Comparison of ENCODE assay signal across 13 mouse cellular contexts in genomic region chr1:159594099-159595058, GRCm38 (mm10).
DNase-seq lines count a peak whose midpoint lies in the region; ATAC-seq and TF ChIP-seq lines count a peak whose summit lies in the region.
"Had no signal": no experiment of that assay in that cellular context is flagged by ENCODE, and none has a peak within 500 bp of the region (broad histone marks: within the 10 kb centered on the region; RNA-seq: fewer than 3 reads in every experiment).

No protein-coding gene starts in this region.

- TF ChIP-seq POLR2A in brain, embryonic 14.5 days (IDR thresholded peaks at IDR 0.05; ENCODE audit: borderline replicate concordance, extremely low read depth, insufficient read depth, insufficient read length, poor library complexity, severe bottlenecking): no peak

- no peaks in the 10 kb centered on the region for H3K9me3 ChIP-seq in forebrain, embryonic 12.5 days
- H3K9me3 ChIP-seq in midbrain, embryonic 14.5 days (ENCODE audit: control insufficient read depth, low read length): no peaks in the 10 kb centered on the region
- H3K9me3 ChIP-seq: embryonic facial prominence, embryonic 10.5 days; G1E; limb, embryonic 13.5 days had no signal

- 49% methylated on average over 14 of the region's 14 CpGs for WGBS in forebrain, embryonic 12.5 days
- 61% methylated on average over 14 of the region's 14 CpGs for WGBS in midbrain, embryonic 14.5 days

- ATAC-seq in frontal cortex, adult (ENCODE audit: low TSS enrichment): 0 out of 2 replicates have a peak, but pooled peaks have one; percentile 24
- ATAC-seq in forebrain, embryonic 12.5 days (ENCODE audit: low FRiP score): peak; percentile 93
- peak; percentile 73 for ATAC-seq in midbrain, embryonic 14.5 days (ENCODE audit: low FRiP score, low TSS enrichment)

- H3K27me3 ChIP-seq in forebrain, embryonic 12.5 days: no peaks in the 10 kb centered on the region
- H3K27me3 ChIP-seq in midbrain, embryonic 14.5 days (ENCODE audit: control insufficient read depth, insufficient read depth, low read length): no peaks in the 10 kb centered on the region
- H3K27me3 ChIP-seq: limb, embryonic 13.5 days had no signal

- DNase-seq in frontal cortex, postnatal 36 days (ENCODE audit: low spot score in 2 of 2): no peak
- DNase-seq in brain, embryonic 14.5 days (ENCODE audit: low read depth): peak; percentile 97
- DNase-seq in midbrain, embryonic 14.5 days: peak; percentile 78
- no peak for DNase-seq in spleen, postnatal 10 days (ENCODE audit: low spot score in 2 of 2)
- DNase-seq in gastrocnemius, postnatal 14 days: no peak
- DNase-seq in gastrocnemius, postnatal 36 days: no peak
- DNase-seq: heart, adult 18-20 months; lung, embryonic 14.5 days had no signal

- TF ChIP-seq CTCF in brain, embryonic 14.5 days (IDR thresholded peaks at IDR 0.05; ENCODE audit: borderline replicate concordance, extremely low read depth, insufficient read depth, insufficient read length): no peak

- H3K36me3 ChIP-seq in forebrain, embryonic 12.5 days (replicated peaks): no peaks in the 10 kb centered on the region
- no peaks in the 10 kb centered on the region for H3K36me3 ChIP-seq in midbrain, embryonic 14.5 days (ENCODE audit: control insufficient read depth, insufficient read depth, low read length)
- H3K36me3 ChIP-seq: embryonic facial prominence, embryonic 10.5 days; G1E; limb, embryonic 13.5 days had no signal

- intact Hi-C loops in gastrocnemius, postnatal 14 days (cut with DNase I; ENCODE audit: low total_unique reads): no loop called here
- intact Hi-C loops in gastrocnemius, postnatal 36 days (cut with DNase I): no loop called here

- H3K4me2 ChIP-seq in forebrain, embryonic 12.5 days: no peak overlapping the region
- H3K4me2 ChIP-seq in midbrain, embryonic 14.5 days (ENCODE audit: low read length): no peak overlapping the region
- H3K4me2 ChIP-seq: limb, embryonic 13.5 days; lung, embryonic 14.5 days had no signal

- H3K4me3 ChIP-seq in forebrain, embryonic 12.5 days (replicated peaks): no peak overlapping the region
- no peak overlapping the region for H3K4me3 ChIP-seq in midbrain, embryonic 14.5 days (replicated peaks; ENCODE audit: low read depth, low read length)
- H3K4me3 ChIP-seq: embryonic facial prominence, embryonic 10.5 days; limb, embryonic 13.5 days had no signal

- H3K4me1 ChIP-seq in forebrain, embryonic 12.5 days: peaks cover 19% of the 10 kb centered on the region
- H3K4me1 ChIP-seq in midbrain, embryonic 14.5 days (ENCODE audit: control insufficient read depth, insufficient read depth, low read length): peaks cover 11% of the 10 kb centered on the region
- H3K4me1 ChIP-seq: limb, embryonic 13.5 days had no signal

- no peak overlapping the region for H3K9ac ChIP-seq in forebrain, embryonic 12.5 days
- no peak overlapping the region for H3K9ac ChIP-seq in midbrain, embryonic 14.5 days (replicated peaks; ENCODE audit: low read length)
- H3K9ac ChIP-seq: limb, embryonic 13.5 days; lung, embryonic 14.5 days had no signal

- H3K27ac ChIP-seq in forebrain, embryonic 12.5 days: peak overlapping the region; percentile 56
- H3K27ac ChIP-seq in midbrain, embryonic 14.5 days (replicated peaks; ENCODE audit: low read depth, low read length): peak overlapping the region; percentile 57
- H3K27ac ChIP-seq: embryonic facial prominence, embryonic 10.5 days; limb, embryonic 13.5 days had no signal

Comparison
In these comparisons a context has a peak if more than half of its experiments do, and no peak if none do; other contexts are left out.
1. ATAC-seq: peak in every context shown above with its lines; median percentile 93 in forebrain, embryonic 12.5 days; 73 in midbrain, embryonic 14.5 days; 24 in frontal cortex, adult.
2. DNase-seq: peak in brain, embryonic 14.5 days (single experiment) and midbrain, embryonic 14.5 days (single experiment); none in frontal cortex, postnatal 36 days (0 of 2), spleen, postnatal 10 days (0 of 2), gastrocnemius, postnatal 14 days (single experiment) and gastrocnemius, postnatal 36 days (0 of 2).